Mouse (Mus musculus): ENCODE data around the gene Adam8. TPM values are rescaled to one million over a fixed set of nuclear protein-coding genes. Genes with fewer than 3 reads are reported as not detected.

Adam8 gene
- polyA plus RNA-seq, 1 experiment: 21.2 TPM

- no peak for DNase-seq
- no peaks in the 10 kb centered on the region for H3K4me1 ChIP-seq (ENCODE audit: control insufficient read depth, insufficient read depth, low read length)
- TF ChIP-seq POLR2A (IDR thresholded peaks at IDR 0.05; ENCODE audit: borderline replicate concordance, extremely low read depth, low read depth, low read length): no peak
- TF ChIP-seq CTCF (IDR thresholded peaks at IDR 0.05; ENCODE audit: insufficient read depth, low read length): no peak
- H3K4me3 ChIP-seq (replicated peaks; ENCODE audit: extremely low read depth, low read depth, low read length): no peak overlapping the region
- 65% methylated on average over 5 of the region's 5 CpGs for WGBS
Measured at GRCm38 (mm10) chr7:139970979-139971378, 21.4 kb downstream of the Adam8 start.

- TF ChIP-seq POLR2A (IDR thresholded peaks at IDR 0.05; ENCODE audit: borderline replicate concordance, extremely low read depth, low read depth, low read length) (no peak), CTCF (IDR thresholded peaks at IDR 0.05; ENCODE audit: insufficient read depth, low read length) (no peak)
- no peak overlapping the region for H3K4me3 ChIP-seq (replicated peaks; ENCODE audit: extremely low read depth, low read depth, low read length)
- H3K4me1 ChIP-seq (ENCODE audit: control insufficient read depth, insufficient read depth, low read length): no peaks in the 10 kb centered on the region
- DNase-seq: no peak
- WGBS: 77% methylated on average over 10 of the region's 10 CpGs
Measured at GRCm38 (mm10) chr7:139970216-139970919, 22.0 kb downstream of the Adam8 start.

GRCm38 (mm10) chr7:139969348-139970130, 22.8 kb downstream of the Adam8 start:
- TF ChIP-seq POLR2A (IDR thresholded peaks at IDR 0.05; ENCODE audit: borderline replicate concordance, extremely low read depth, low read depth, low read length): no peak
- peak; percentile 75 for TF ChIP-seq CTCF (IDR thresholded peaks at IDR 0.05; ENCODE audit: insufficient read depth, low read length)
- WGBS: 45% methylated on average over 10 of the region's 10 CpGs
- DNase-seq: peak; percentile 65
- no peaks in the 10 kb centered on the region for H3K4me1 ChIP-seq (ENCODE audit: control insufficient read depth, insufficient read depth, low read length)
- H3K4me3 ChIP-seq (replicated peaks; ENCODE audit: extremely low read depth, low read depth, low read length): no peak overlapping the region

- no peak for DNase-seq
- WGBS: 43% methylated on average over 5 of the region's 5 CpGs
- no peak overlapping the region for H3K4me3 ChIP-seq (replicated peaks; ENCODE audit: extremely low read depth, low read depth, low read length)
- TF ChIP-seq CTCF (IDR thresholded peaks at IDR 0.05; ENCODE audit: insufficient read depth, low read length) (no peak), POLR2A (IDR thresholded peaks at IDR 0.05; ENCODE audit: borderline replicate concordance, extremely low read depth, low read depth, low read length) (no peak)
- no peaks in the 10 kb centered on the region for H3K4me1 ChIP-seq (ENCODE audit: control insufficient read depth, insufficient read depth, low read length)
Measured at GRCm38 (mm10) chr7:139968428-139968827, 23.9 kb downstream of the Adam8 start.

- Histone ChIP-seq H3K4me1 (ENCODE audit: control insufficient read depth, insufficient read depth, low read length) (no peaks in the 10 kb centered on the region), H3K4me3 (replicated peaks; ENCODE audit: extremely low read depth, low read depth, low read length) (no peak overlapping the region)
- no peak for DNase-seq
- no peak for TF ChIP-seq POLR2A (IDR thresholded peaks at IDR 0.05; ENCODE audit: borderline replicate concordance, extremely low read depth, low read depth, low read length)
- TF ChIP-seq CTCF (IDR thresholded peaks at IDR 0.05; ENCODE audit: insufficient read depth, low read length): no peak
- WGBS: 31% methylated on average over 4 of the region's 4 CpGs
Measured at GRCm38 (mm10) chr7:139967175-139967574, 25.2 kb downstream of the Adam8 start.

GRCm38 (mm10) chr7:139963814-139964213, 28.5 kb downstream of the Adam8 start:
- Histone ChIP-seq H3K4me1 (ENCODE audit: control insufficient read depth, insufficient read depth, low read length) (no peaks in the 10 kb centered on the region), H3K4me3 (replicated peaks; ENCODE audit: extremely low read depth, low read depth, low read length) (no peak overlapping the region)
- no peak for TF ChIP-seq POLR2A (IDR thresholded peaks at IDR 0.05; ENCODE audit: borderline replicate concordance, extremely low read depth, low read depth, low read length)
- TF ChIP-seq CTCF (IDR thresholded peaks at IDR 0.05; ENCODE audit: insufficient read depth, low read length): no peak
- WGBS: 49% methylated on average over 4 of the region's 4 CpGs
- DNase-seq: no peak

GRCm38 (mm10) chr7:139961141-139961540, 31.2 kb downstream of the Adam8 start:
- no peak for DNase-seq
- TF ChIP-seq CTCF (IDR thresholded peaks at IDR 0.05; ENCODE audit: insufficient read depth, low read length) (no peak), POLR2A (IDR thresholded peaks at IDR 0.05; ENCODE audit: borderline replicate concordance, extremely low read depth, low read depth, low read length) (no peak)
- WGBS: 83% methylated on average over 10 of the region's 10 CpGs
- no peak overlapping the region for H3K4me3 ChIP-seq (replicated peaks; ENCODE audit: extremely low read depth, low read depth, low read length)
- no peaks in the 10 kb centered on the region for H3K4me1 ChIP-seq (ENCODE audit: control insufficient read depth, insufficient read depth, low read length)

GRCm38 (mm10) chr7:139957958-139958357, 34.4 kb downstream of the Adam8 start:
- Histone ChIP-seq H3K4me1 (ENCODE audit: control insufficient read depth, insufficient read depth, low read length) (no peaks in the 10 kb centered on the region), H3K4me3 (replicated peaks; ENCODE audit: extremely low read depth, low read depth, low read length) (no peak overlapping the region)
- DNase-seq: no peak
- TF ChIP-seq POLR2A (IDR thresholded peaks at IDR 0.05; ENCODE audit: borderline replicate concordance, extremely low read depth, low read depth, low read length) (no peak), CTCF (IDR thresholded peaks at IDR 0.05; ENCODE audit: insufficient read depth, low read length) (no peak)
- WGBS: 31% methylated on average over 11 of the region's 11 CpGs

- Histone ChIP-seq H3K4me1 (ENCODE audit: control insufficient read depth, insufficient read depth, low read length) (no peaks in the 10 kb centered on the region), H3K4me3 (replicated peaks; ENCODE audit: extremely low read depth, low read depth, low read length) (no peak overlapping the region)
- no peak for TF ChIP-seq POLR2A (IDR thresholded peaks at IDR 0.05; ENCODE audit: borderline replicate concordance, extremely low read depth, low read depth, low read length)
- TF ChIP-seq CTCF (IDR thresholded peaks at IDR 0.05; ENCODE audit: insufficient read depth, low read length): no peak
- 43% methylated on average over 11 of the region's 11 CpGs for WGBS
- no peak for DNase-seq
Measured at GRCm38 (mm10) chr7:139957437-139957836, 34.9 kb downstream of the Adam8 start.

All from lung, adult 2 months (tissue).